Mouse (Mus musculus): ENCODE results near the gene Odc1.

- TF ChIP-seq CTCF (IDR thresholded peaks at IDR 0.05; ENCODE audit: insufficient read depth, low read depth, low read length), result no peak
- no peak for TF ChIP-seq POLR2A (IDR thresholded peaks at IDR 0.05; ENCODE audit: insufficient read depth, low read depth, low read length)
Observed at GRCm38 (mm10) chr12:17593956-17594355, 49.4 kb downstream of the Odc1 start.

Data from olfactory bulb, adult 2 months (tissue).